Mouse (Mus musculus) gastrocnemius, adult 2 months (tissue): ENCODE data around the gene Olfr20. TPM values are rescaled to one million over a fixed set of nuclear protein-coding genes. Genes with fewer than 3 reads are reported as not detected.
"Not testable (repeated sequence)": the region's sequence is repeated elsewhere in the genome, so short reads cannot be mapped to it uniquely, and the experiment has no call there.

Source experiments
- DNase-seq: peaks from one replicate; pipeline ENCODE4 v3.0.0; 2022
- H3K27ac ChIP-seq: fragments of 200-600 bp; 2 replicates; pipeline ENCODE4 v1.8.1; 2022; ENCODE audit warnings: mild to moderate bottlenecking
- H3K4me3 ChIP-seq: fragments of 200-600 bp; 2 replicates; pipeline ENCODE4 v1.8.1; 2022; ENCODE audit warnings: mild to moderate bottlenecking, moderate library complexity
- CTCF ChIP-seq: fragments of 200-600 bp; IDR thresholded peaks from 2 replicates; pipeline ENCODE4 v1.8.1; 2022; ENCODE audit warnings: antibody characterized with exemption, mild to moderate bottlenecking, moderate library complexity
- intact Hi-C: fragments of 180-260 bp; cut with DNase I; formaldehyde crosslinking; loops from one replicate; pipeline ENCODE4 v1.15.1; 2025
- long read RNA-seq, 2 experiments: library from polyadenylated mRNA; stranded (forward); transcript quantifications; one replicate each; pipeline ENCODE4 v2.0.0; 2021
- total RNA-seq, 2 experiments: library from RNA; stranded (reverse); gene quantifications; 2 replicates each; pipeline ENCODE4 v1.2.3; 2021

The Olfr20 gene
- total RNA-seq, result not detected
- long read RNA-seq, experiment 1, result 0 reads
- long read RNA-seq, experiment 2, result 0 reads

GRCm38 (mm10) chr11:73350483-73350882 is at the start of gene Olfr20:
Gene Olfr20, plus strand, starts transcription at chr11:73350783.
- no peak for TF ChIP-seq CTCF
- no peak for DNase-seq
- H3K27ac ChIP-seq, result no peak within 1 kb of the TSS
- intact Hi-C loops, result no loop called here
- no peak within 1 kb of the TSS for H3K4me3 ChIP-seq

DNA sequence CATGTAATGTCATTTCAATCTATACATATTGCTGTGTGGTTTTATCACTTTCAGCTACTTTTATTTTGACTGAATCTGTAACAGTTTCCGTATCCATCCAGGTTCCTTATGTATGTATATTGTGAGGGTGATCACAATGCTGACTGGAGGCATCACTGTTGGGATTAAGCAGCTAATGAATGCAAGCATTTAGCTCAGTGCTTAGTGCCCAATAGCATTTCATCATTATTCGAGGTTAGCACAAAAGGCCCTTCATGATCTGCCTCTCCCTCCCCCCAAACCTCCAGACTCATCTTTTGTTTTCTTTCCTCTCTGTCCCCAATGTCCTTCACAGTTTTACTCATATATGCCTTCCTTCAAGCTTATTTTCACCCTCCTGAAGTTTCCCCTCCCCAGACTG is 47.5 kb upstream of the Olfr20 start:
- Histone ChIP-seq H3K27ac (no peak overlapping the region), H3K4me3 (no peak overlapping the region)
- no peak for DNase-seq
- intact Hi-C loops, result no loop called here
- TF ChIP-seq CTCF, result no peak

DNA sequence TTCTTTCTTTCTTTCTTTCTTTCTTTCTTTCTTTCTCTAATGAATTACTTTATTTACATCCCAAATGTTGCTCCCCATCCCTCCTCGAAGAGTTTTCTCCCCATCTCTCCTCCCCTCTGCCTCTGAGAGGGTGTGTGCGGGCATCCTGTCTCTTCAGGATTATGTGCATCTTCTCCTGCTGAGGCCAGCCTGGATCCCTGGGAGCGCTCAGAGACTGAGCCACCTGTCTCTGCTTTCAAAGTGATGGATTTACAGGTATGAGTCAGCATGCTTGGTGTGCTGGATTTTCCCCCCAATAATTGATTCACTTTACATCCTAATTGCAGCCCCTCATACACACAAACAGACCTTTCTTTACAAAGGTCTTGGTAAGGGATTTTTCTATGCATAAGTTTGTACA is 34.6 kb upstream of the Olfr20 start:
- Histone ChIP-seq H3K4me3 (no peak overlapping the region), H3K27ac (no peak overlapping the region)
- no peak for DNase-seq
- intact Hi-C loops, result no loop called here
- TF ChIP-seq CTCF, result no peak

DNA sequence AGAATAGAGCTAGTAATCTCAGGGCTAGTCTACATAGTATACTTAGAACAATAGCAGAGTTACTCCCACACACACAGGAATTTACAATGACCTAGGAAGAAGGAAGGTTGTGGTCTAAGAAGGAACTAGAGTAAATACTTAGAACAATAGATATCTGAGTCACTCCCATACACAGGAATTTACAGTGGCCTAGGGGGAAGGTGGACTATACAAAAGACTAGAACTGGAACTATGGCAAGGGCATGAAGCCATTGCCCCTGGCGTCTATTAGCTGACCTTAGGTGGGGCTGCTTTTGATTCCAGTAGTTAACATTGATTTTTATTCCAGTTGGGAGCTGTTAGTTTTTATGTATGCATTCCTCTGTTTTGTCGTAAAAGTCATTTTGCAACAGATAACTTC is 32.0 kb upstream of the Olfr20 start:
- DNase-seq, H3K4me3 ChIP-seq, H3K27ac ChIP-seq, intact Hi-C loops: not testable (repeated sequence)

- intact Hi-C loops, H3K27ac ChIP-seq, H3K4me3 ChIP-seq, DNase-seq: not testable (repeated sequence)
These were observed 29.5 kb upstream of the Olfr20 start for GRCm38 (mm10) chr11:73321064-73321463.

- Histone ChIP-seq H3K27ac (peak overlapping the region; percentile 46), H3K4me3 (peak overlapping the region; percentile 58)
- intact Hi-C loops, result no loop called here
- no peak for TF ChIP-seq CTCF
- no peak for DNase-seq
These were observed 26.4 kb upstream of the Olfr20 start for GRCm38 (mm10) chr11:73323906-73324830.

DNA sequence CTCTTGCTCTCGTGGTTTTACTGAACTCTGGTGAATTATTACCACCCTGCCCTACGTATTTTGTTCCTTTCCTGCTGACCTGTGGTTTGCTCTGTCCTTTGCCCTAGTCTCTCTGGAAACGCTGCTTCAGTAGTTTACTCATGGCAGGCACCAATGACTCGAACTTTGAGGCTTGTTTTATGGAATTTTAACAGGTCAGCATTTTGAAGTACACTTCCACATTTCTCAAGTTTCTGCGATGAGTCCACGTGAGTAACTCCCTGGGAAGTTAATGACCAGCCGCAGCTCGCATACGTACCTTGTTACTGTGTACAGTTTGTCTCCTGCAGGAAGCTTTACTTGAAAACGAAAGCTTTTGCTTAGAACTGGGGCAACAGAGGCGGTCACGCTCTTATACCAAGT is 24.1 kb upstream of the Olfr20 start:
- intact Hi-C loops, result no loop called here
- peak; percentile 19 for DNase-seq
- peak overlapping the region; percentile 66 for H3K27ac ChIP-seq
- H3K4me3 ChIP-seq, result peak overlapping the region; percentile 60
- no peak for TF ChIP-seq CTCF

- Histone ChIP-seq H3K4me3 (no peak overlapping the region), H3K27ac (no peak overlapping the region)
- TF ChIP-seq CTCF, result no peak
- intact Hi-C loops, result no loop called here
- DNase-seq, result no peak
These were observed 23.2 kb upstream of the Olfr20 start for GRCm38 (mm10) chr11:73327361-73327760.

DNA sequence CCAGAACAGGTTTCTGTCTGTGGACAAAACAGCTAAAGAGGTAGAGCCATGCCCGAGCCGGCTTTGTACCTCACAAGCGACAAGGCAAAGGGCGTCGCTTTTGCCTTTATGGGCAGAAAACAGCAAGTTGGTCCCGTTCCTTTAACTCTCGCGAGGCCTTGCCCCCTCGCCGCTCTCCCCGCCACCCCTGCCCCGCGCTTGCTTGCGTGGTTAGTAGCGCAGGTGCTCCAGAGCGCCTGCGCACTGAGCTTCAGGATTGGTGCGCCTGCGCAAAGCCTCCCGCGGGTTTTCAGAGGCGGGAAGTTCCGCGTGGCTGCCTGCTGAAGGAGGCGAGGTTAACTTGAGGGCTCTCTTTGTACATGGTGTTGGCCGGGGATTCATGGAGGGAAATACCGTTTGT is 21.1 kb upstream of the Olfr20 start, which contains the start of the genes Aspa, Gm49340 and Spata22:
TSS of gene Aspa (minus strand) at position 155 of the 400 bp plus-strand sequence.
TSS of gene Gm49340 (plus strand) at position 300 of the 400 bp plus-strand sequence.
TSS of gene Spata22 (plus strand) at position 300 of the 400 bp plus-strand sequence.
- DNase-seq, result no peak
- Histone ChIP-seq H3K27ac (no peak within 1 kb of the TSS), H3K4me3 (no peak within 1 kb of the TSS)
- no peak for TF ChIP-seq CTCF
- intact Hi-C loops, result no loop called here

GRCm38 (mm10) chr11:73333357-73333756 is 17.2 kb upstream of the Olfr20 start:
- H3K4me3 ChIP-seq, result no peak overlapping the region
- intact Hi-C loops, result no loop called here
- no peak overlapping the region for H3K27ac ChIP-seq
- no peak for TF ChIP-seq CTCF
- no peak for DNase-seq

GRCm38 (mm10) chr11:73336919-73337318 is 13.7 kb upstream of the Olfr20 start:
- no peak overlapping the region for H3K27ac ChIP-seq
- intact Hi-C loops, result no loop called here
- no peak for DNase-seq

DNA sequence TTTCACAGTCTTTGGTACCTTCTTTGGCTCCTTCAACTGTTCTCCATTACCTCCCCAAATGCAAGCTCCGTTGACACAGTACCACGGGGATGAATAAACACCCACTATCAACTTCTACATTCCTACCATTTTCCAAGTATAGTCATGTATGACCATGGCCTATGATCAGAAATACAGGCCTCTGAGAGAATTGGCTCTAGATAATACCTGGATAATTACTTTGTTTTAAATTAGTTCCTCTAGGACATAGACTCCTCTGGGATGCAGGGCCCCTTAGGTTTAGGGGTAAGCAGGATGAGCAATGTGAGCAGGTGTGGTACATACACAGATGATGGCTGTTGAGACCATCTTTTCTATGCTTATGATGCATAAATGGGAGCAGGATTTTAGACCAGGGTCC is 20.4 kb downstream of the Olfr20 start, which contains the start of gene Olfr376:
TSS of gene Olfr376 (plus strand) at position 301 of the 400 bp plus-strand sequence.
- no peak for TF ChIP-seq CTCF
- H3K27ac ChIP-seq, result no peak within 1 kb of the TSS
- no peak within 1 kb of the TSS for H3K4me3 ChIP-seq
- intact Hi-C loops, result no loop called here
- DNase-seq, result no peak

More at GRCm38 (mm10) chr11:73336919-73337318, 13.7 kb upstream of the Olfr20 start:
- H3K4me3 ChIP-seq, result no peak overlapping the region
- TF ChIP-seq CTCF, result no peak

GRCm38 (mm10) chr11:73395374-73395773 is 44.8 kb downstream of the Olfr20 start:
- TF ChIP-seq CTCF, result no peak
- Histone ChIP-seq H3K4me3 (no peak overlapping the region), H3K27ac (no peak overlapping the region)
- intact Hi-C loops, result no loop called here
- no peak for DNase-seq
